Mouse (Mus musculus): ENCODE measurements at regions not wholly inside any gene's neighbourhood (a gene's known extent, or its start where the extent isn't known, plus 50 kb on each side); places are given as distances from the start of the nearest gene placed in this dataset.
"Not testable (repeated sequence)": the region's sequence is repeated elsewhere in the genome, so short reads cannot be mapped to it uniquely, and the experiment has no call there.

DNA sequence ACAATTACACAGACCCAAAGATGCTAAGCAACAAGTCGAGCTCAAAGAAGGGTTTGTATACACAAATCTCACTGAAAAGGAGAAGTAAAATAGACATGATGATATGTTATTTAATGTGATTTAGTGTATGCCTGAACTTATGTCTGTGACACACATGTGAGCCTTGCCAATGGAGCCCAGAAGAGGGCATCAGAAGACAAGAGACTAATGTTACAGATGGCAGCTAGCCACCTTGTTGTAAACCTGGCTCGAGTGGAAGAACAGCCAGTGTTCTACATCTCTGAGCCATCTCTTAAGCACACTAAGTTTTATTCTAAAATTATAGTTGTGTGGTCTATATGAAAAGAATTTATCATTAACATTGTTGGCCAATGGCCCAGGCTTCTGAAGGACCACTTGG is 943.7 kb upstream of the Prmt6 start:
- no peak for DNase-seq

- no peak for DNase-seq
Measured at GRCm38 (mm10) chr3:111166698-111167097, 915.9 kb upstream of the Prmt6 start.

GRCm38 (mm10) chr3:111141196-111141595 is 890.4 kb upstream of the Prmt6 start:
- DNase-seq: not testable (repeated sequence)

GRCm38 (mm10) chr3:111108982-111109381 is 858.2 kb upstream of the Prmt6 start:
- DNase-seq: no peak

DNA sequence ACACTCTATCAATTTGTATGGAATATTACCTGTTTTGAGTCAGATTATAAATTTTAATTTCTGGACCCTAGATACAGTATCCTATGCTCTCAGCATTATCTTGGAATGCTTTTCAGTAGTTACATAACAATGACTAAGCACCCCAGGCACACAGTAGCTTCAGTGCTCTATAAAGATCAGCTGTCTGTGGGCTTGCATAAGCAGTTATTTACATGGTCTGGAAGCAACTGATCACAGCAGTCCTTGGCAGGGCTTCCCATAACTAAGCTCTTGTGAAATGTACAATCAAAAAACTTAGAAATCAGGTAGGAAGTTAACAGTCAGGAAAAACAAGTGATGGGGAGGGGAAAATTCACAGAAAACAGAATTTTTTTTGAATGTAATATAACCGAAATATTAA is 851.8 kb upstream of the Prmt6 start:
- peak; percentile 7 for DNase-seq

- no peak for DNase-seq
Measured at GRCm38 (mm10) chr3:111074311-111074710, 823.5 kb upstream of the Prmt6 start.

DNA sequence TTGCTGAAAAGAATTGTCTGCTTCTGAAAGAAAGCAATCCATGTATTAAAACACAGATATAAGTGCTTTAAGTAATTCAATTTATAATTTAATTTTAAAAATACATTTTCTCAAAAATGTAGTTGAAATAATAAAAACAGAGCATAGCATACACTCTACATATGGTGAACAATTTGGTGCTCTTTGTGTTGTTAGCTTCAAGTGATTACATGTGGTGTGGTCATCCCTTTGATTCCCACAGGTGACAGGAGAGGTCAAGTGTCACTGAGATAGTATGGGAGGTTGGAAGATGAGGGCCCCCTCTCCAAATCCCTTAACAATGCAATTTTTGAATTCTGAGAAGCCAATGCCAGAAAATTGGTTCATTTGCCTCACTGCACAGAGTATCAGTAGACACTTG is 819.5 kb upstream of the Prmt6 start:
- no peak for DNase-seq

- peak; percentile 8 for DNase-seq
Measured at GRCm38 (mm10) chr3:111069843-111070242, 819.0 kb upstream of the Prmt6 start.

GRCm38 (mm10) chr3:111069156-111069555 is 818.4 kb upstream of the Prmt6 start:
- DNase-seq: peak; percentile 56

GRCm38 (mm10) chr3:111049638-111050037 is 798.8 kb upstream of the Prmt6 start:
- DNase-seq: no peak

Measured in right cerebral cortex, postnatal 25 days (tissue).